Mouse (Mus musculus) thymus, postnatal 10 days (tissue): ENCODE measurements around the gene Cel.

Experiments
- DNase-seq, 2 experiments: peaks; one replicate each; pipeline ENCODE4 v3.0.0; 2021; ENCODE audit warnings: low spot score in 2 of 2

Cel gene

GRCm38 (mm10) chr2:28563303-28563702 is at the start of gene Cel:
Cel (minus strand) TSS chr2:28563403.
- DNase-seq = no peak

- DNase-seq = no peak
These were observed 49.3 kb upstream of the Cel start for GRCm38 (mm10) chr2:28612436-28613063.

GRCm38 (mm10) chr2:28611407-28611787 is 48.2 kb upstream of the Cel start:
- DNase-seq = no peak

- no peak for DNase-seq
These were observed 47.7 kb upstream of the Cel start for GRCm38 (mm10) chr2:28610716-28611406.

- DNase-seq = no peak
These were observed 46.6 kb upstream of the Cel start for GRCm38 (mm10) chr2:28609851-28610250.

GRCm38 (mm10) chr2:28607341-28608165 is 44.4 kb upstream of the Cel start:
- no peak for DNase-seq

- DNase-seq = no peak
These were observed 43.6 kb upstream of the Cel start for GRCm38 (mm10) chr2:28606601-28607340.

- no peak for DNase-seq
These were observed 42.8 kb upstream of the Cel start for GRCm38 (mm10) chr2:28605789-28606541.

DNA sequence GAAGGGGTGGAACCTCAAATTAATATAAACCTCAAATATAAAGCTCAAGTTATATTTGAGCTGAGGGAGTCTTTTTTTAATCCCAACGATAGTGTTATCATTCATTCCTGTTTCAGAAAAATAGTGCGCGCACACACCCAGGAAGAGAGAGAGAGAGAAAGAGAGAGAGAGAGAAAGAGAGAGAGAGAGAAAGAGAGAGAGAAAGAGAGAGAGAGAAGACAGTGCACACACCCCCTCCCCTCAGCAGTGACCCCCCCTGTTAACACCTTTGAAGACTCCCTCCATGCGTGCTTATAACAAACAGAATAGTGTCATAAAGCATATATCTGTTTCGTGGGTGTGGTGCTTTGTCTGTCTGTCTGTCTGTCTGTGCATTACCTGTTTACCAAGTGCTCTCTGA is 40.3 kb upstream of the Cel start:
- DNase-seq = no peak

GRCm38 (mm10) chr2:28601720-28602590 is 38.8 kb upstream of the Cel start:
- no peak for DNase-seq

- DNase-seq = peak; percentile 37 to 42
These were observed 36.3 kb upstream of the Cel start for GRCm38 (mm10) chr2:28599569-28599900.

DNA sequence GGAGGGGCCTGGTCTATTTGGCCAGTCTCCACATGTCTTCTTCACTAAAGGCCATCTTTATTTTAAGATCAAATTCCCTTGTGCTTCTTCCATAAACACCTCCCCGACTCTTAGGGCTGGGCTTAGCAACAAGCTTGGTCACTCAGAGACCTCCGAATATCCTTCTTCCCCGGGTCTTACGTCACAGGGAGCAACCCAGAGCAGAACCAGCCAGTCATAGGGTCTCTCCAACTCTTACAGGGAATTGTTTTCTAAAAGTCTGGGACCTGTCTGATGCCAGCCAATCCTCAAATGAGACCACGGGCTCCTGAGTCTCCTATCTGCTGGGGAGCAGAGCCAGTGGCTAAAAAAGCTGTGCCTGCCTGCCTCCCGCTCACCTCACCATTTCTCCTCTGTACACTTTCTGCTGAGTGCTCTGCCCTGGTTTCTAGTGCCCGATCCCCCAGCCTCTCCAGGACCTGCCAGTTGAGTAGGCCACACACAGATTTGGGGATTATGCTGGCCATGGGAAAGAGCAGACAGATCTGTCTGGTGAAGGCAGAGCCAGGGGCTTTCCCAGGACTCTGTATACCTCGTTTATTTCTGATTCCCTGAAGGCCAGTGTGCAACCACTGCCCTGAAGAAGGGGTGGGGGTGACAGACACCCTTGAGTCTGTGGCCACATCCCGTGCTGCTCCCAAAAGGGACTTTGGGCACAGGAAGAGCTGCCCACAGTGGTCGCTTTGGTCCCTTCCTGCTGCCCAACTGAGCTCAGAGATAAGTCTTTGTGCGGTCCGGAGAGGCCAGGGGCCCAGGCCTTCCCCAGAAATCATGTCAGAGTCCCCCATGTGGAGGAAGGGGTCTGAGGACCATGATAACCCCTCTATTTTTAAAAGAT is 35.7 kb upstream of the Cel start:
- no peak for DNase-seq

DNA sequence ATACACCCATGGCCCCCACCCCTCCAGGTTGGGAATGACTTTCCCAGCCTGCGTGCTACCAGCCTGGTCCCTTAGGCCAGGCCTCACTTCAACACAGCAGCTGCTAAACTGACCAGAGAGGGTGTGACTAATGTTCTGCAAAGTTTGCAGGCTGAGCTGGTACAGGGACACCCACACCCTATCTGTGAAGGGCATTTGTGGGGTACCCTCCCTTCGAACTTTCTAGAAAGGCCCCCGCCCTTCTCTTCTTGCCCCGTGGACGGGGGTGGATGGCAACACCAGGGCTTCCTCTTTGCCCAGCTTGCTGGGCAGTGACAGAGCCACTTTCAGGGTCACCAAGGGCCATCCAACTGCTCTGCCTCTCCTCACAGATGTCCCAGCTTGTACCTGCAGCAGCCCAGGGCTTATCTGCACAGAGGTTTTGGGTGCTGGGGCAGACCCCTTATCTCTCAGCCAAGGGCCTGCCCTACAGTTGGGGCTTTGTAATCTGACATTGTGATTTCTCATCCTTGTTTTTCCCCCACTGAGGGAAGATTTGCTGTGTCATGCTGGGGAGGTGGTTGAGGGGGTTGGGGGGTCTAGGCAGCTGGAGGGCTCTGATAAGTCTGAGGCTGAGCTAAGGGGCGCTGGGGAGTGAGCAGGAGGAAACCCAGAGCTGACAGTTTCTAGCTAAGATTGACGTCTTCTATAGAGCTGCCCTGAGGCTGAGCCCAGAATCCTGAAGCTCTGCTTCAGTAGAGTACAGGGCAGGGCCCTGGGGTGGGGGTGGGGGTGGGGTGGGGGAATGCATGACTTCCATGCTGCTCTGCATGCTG is 34.7 kb upstream of the Cel start:
- peak in 1 of 2 experiments; percentile 31 for DNase-seq

DNA sequence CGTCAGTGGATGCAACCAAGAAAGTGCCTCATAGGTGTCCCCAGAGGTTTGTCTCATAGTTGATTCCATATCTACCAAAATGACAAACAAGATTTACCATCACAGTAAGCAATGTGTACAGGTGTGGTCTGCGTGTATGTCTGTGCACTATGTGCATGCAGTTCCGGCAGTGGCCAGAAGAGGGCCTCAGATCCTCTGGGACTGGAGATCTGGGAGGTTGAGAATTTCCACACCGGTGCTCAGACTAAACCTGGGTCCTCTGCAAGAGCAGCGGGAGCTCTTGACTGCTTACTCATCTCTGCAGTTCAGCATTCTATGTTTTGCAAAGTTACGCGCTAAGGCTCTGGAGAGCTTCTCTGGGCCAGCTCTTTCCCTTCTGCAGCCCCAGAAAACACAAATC is 33.8 kb upstream of the Cel start:
- no peak for DNase-seq

- no peak for DNase-seq
These were observed 32.8 kb upstream of the Cel start for GRCm38 (mm10) chr2:28596021-28596420.

- DNase-seq = peak; percentile 50 to 81
These were observed 29.6 kb upstream of the Cel start for GRCm38 (mm10) chr2:28592809-28593208.

GRCm38 (mm10) chr2:28591479-28591878 is 28.3 kb upstream of the Cel start:
- no peak for DNase-seq

- DNase-seq = no peak
These were observed 25.4 kb upstream of the Cel start for GRCm38 (mm10) chr2:28588574-28588973.

- no peak for DNase-seq
These were observed 22.5 kb upstream of the Cel start for GRCm38 (mm10) chr2:28585730-28586129.
